In genomic region chr7:130510243-130510642, GRCm38 (mm10) we compare ENCODE assay signal across 27 mouse cellular contexts.
"Had no signal": no experiment of that assay in that cellular context is flagged by ENCODE, and none has a peak within 500 bp of the region (broad histone marks: within the 10 kb centered on the region; RNA-seq: fewer than 3 reads in every experiment).

No protein-coding gene starts in this region.

- H3K4me3 ChIP-seq: gastrocnemius, adult 2 months; heart, adult 2 months; heart, embryonic 13.5 days; heart, embryonic 15.5 days; hindbrain, embryonic 13.5 days; hindbrain, embryonic 15.5 days; kidney, embryonic 15.5 days; limb, embryonic 10.5 days; limb, embryonic 12.5 days had no signal

- H3K27me3 ChIP-seq: heart, embryonic 13.5 days; heart, embryonic 15.5 days; hindbrain, embryonic 13.5 days; hindbrain, embryonic 15.5 days; kidney, embryonic 15.5 days; limb, embryonic 12.5 days had no signal

- DNase-seq: gastrocnemius, adult 2 months; gastrocnemius, postnatal 10 days; gastrocnemius, postnatal 25 days; heart, adult 11 months; heart, adult 2 months; heart, postnatal 14 days; heart, postnatal 36 days; kidney, adult 11 months; kidney, adult 2 months; kidney, adult 9 months; kidney, postnatal 14 days; kidney, postnatal 36 days; layer of hippocampus, adult 9-11 months; layer of hippocampus, postnatal 36 days; liver had no signal

- H3K9ac ChIP-seq: heart, embryonic 13.5 days; heart, embryonic 15.5 days; hindbrain, embryonic 13.5 days; hindbrain, embryonic 15.5 days; kidney, embryonic 15.5 days; limb, embryonic 12.5 days had no signal

- H3K4me2 ChIP-seq: heart, embryonic 11.5 days; heart, embryonic 13.5 days; heart, embryonic 15.5 days; hindbrain, embryonic 13.5 days; hindbrain, embryonic 15.5 days; kidney, embryonic 15.5 days; limb, embryonic 12.5 days; liver, embryonic 11.5 days had no signal

- H3K9me3 ChIP-seq: heart, embryonic 13.5 days; heart, embryonic 15.5 days; hindbrain, embryonic 13.5 days; hindbrain, embryonic 15.5 days; kidney, embryonic 15.5 days; limb, embryonic 10.5 days; limb, embryonic 12.5 days had no signal

- H3K4me1 ChIP-seq: heart, embryonic 13.5 days; heart, embryonic 15.5 days; hindbrain, embryonic 15.5 days; kidney, embryonic 15.5 days; limb, embryonic 10.5 days; limb, embryonic 12.5 days had no signal

- H3K27ac ChIP-seq: gastrocnemius, adult 2 months; heart, adult 2 months; heart, embryonic 13.5 days; heart, embryonic 15.5 days; hindbrain, embryonic 13.5 days; hindbrain, embryonic 15.5 days; hindbrain, postnatal 0 days; kidney, embryonic 15.5 days; kidney, postnatal 0 days; limb, embryonic 10.5 days; limb, embryonic 12.5 days had no signal

- ATAC-seq: hindbrain, postnatal 0 days; intestine, embryonic 16.5 days had no signal
